Comparison of ENCODE assay signal across 10 mouse cellular contexts in the genomic region with DNA sequence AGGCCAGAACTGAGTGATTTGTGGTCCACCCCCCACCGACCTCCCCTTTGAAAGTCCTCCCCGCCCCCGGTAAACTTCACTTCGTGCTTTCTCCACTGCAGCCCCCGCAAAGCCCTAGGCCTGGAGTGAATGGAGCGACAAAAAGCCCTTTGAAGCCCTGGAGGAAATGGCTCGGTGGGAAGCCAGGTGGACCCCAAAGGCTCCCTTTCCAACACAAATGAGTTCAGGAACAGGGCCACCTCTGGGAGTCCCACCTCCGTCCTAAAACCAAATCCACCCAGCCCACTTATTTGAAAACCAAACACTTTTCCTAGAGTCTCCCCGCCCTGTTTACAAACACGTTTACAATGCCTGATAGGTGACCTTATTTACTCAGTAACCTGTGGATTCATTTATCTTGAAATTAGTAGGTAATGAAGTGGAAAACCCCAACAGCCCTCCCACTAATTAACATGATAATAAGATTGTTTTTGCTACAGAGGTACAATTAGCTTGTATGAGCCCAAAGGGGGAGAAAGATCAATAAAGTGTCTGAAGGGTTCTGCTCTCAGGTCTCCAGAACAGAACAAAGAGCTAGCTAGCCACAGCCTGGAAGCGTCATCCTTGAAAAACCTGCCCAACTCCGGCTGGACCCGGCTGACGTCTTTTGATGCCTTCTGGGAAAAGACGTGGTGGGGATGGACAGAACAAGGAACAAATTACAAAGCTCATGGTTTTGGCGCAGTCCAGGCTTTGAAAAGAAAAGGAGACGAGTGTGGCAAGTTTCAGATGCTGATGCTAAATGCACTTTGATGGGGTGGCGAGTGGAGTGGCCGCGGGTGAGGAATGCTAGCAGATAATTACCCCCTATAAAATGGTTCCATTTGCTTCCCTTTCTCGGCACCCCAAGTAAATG.
DNase-seq lines count a peak whose midpoint lies in the region; ATAC-seq lines count a peak whose summit lies in the region.
"Had no signal": no experiment of that assay in that cellular context is flagged by ENCODE, and none has a peak within 500 bp of the region (broad histone marks: within the 10 kb centered on the region; RNA-seq: fewer than 3 reads in every experiment).

No protein-coding gene starts in this region.

- peak overlapping the region; percentile 15 for H3K4me2 ChIP-seq in embryonic facial prominence, embryonic 14.5 days (ENCODE audit: low read depth, low read length)
- H3K4me2 ChIP-seq in limb, embryonic 11.5 days (ENCODE audit: low read depth, severe bottlenecking): peak overlapping the region; percentile 18; the same call in 1 of the 2 replicates

- 15% methylated on average over 21 of the region's 21 CpGs for WGBS in embryonic facial prominence, embryonic 14.5 days
- WGBS in limb, embryonic 11.5 days: 2% methylated on average over 21 of the region's 21 CpGs

- no peak for ATAC-seq in embryonic facial prominence, embryonic 14.5 days (ENCODE audit: low read depth)
- no peak for ATAC-seq in limb, embryonic 11.5 days (ENCODE audit: insufficient number of reproducible peaks, low FRiP score, low TSS enrichment, low read depth)
- ATAC-seq in monocyte, adult 5-6 weeks (replicated peaks; ENCODE audit: insufficient number of reproducible peaks, low FRiP score, low TSS enrichment, poor library complexity, severe bottlenecking): no peak

- no peaks in the 10 kb centered on the region for H3K9me3 ChIP-seq in embryonic facial prominence, embryonic 14.5 days (ENCODE audit: control insufficient read depth, low read length)
- H3K9me3 ChIP-seq in limb, embryonic 11.5 days (ENCODE audit: control insufficient read depth, low read length): no peaks in the 10 kb centered on the region

- no peaks in the 10 kb centered on the region for H3K36me3 ChIP-seq in embryonic facial prominence, embryonic 14.5 days (ENCODE audit: control insufficient read depth, insufficient read depth, low read length)
- no peaks in the 10 kb centered on the region for H3K36me3 ChIP-seq in limb, embryonic 11.5 days (ENCODE audit: control insufficient read depth, insufficient read depth, low read length)

- H3K27me3 ChIP-seq in embryonic facial prominence, embryonic 14.5 days (replicated peaks; ENCODE audit: control insufficient read depth, insufficient read depth, low read length): peaks cover 3% of the 10 kb centered on the region; the same call in 1 of the 2 replicates
- no peaks in the 10 kb centered on the region for H3K27me3 ChIP-seq in limb, embryonic 11.5 days (ENCODE audit: control insufficient read depth, insufficient read depth, low read length)

- H3K27ac ChIP-seq in embryonic facial prominence, embryonic 14.5 days (replicated peaks; ENCODE audit: low read depth, low read length): no peak overlapping the region
- no peak overlapping the region; the same call in 1 of the 2 replicates for H3K27ac ChIP-seq in limb, embryonic 11.5 days (replicated peaks; ENCODE audit: low read depth, low read length)

- peaks cover 10% of the 10 kb centered on the region; the same call in 1 of the 2 replicates for H3K4me1 ChIP-seq in embryonic facial prominence, embryonic 14.5 days (ENCODE audit: control insufficient read depth, insufficient read depth, low read length)
- H3K4me1 ChIP-seq in limb, embryonic 11.5 days (ENCODE audit: control insufficient read depth, insufficient read depth, low read length): peaks cover 6% of the 10 kb centered on the region

- peak; percentile 54 to 64 for DNase-seq in kidney, postnatal 4 days
- no peak for DNase-seq in kidney, adult 8-10 months
- no peak for DNase-seq in embryonic facial prominence, embryonic 14.5 days (ENCODE audit: low spot score)
- peak; percentile 75 for DNase-seq in limb, embryonic 11.5 days (ENCODE audit: low spot score)
- peak; percentile 40 for DNase-seq in retina, embryonic 14.5 days (ENCODE audit: low spot score)
- DNase-seq in cerebellum, adult 9-11 months: no peak
- DNase-seq in cerebellum, postnatal 36 days: no peak
- DNase-seq: thymus, postnatal 25 days had no signal

- H3K4me3 ChIP-seq in embryonic facial prominence, embryonic 14.5 days (ENCODE audit: low read depth, low read length): no peak overlapping the region
- no peak overlapping the region for H3K4me3 ChIP-seq in limb, embryonic 11.5 days (ENCODE audit: low read depth, low read length)
- H3K4me3 ChIP-seq: myocyte had no signal

- H3K9ac ChIP-seq in embryonic facial prominence, embryonic 14.5 days (ENCODE audit: low read depth, low read length): no peak overlapping the region
- H3K9ac ChIP-seq in limb, embryonic 11.5 days (ENCODE audit: low read length): no peak overlapping the region

Comparison
In these comparisons a context has a peak if more than half of its experiments do, and no peak if none do; other contexts are left out.
1. DNase-seq: peak in kidney, postnatal 4 days (2 of 2), limb, embryonic 11.5 days (single experiment) and retina, embryonic 14.5 days (single experiment); none in kidney, adult 8-10 months (0 of 2), embryonic facial prominence, embryonic 14.5 days (single experiment), cerebellum, adult 9-11 months (single experiment) and cerebellum, postnatal 36 days (0 of 2).